Mouse (Mus musculus): Measurements from ENCODE around the gene Abcc10.

The Abcc10 gene

DNA sequence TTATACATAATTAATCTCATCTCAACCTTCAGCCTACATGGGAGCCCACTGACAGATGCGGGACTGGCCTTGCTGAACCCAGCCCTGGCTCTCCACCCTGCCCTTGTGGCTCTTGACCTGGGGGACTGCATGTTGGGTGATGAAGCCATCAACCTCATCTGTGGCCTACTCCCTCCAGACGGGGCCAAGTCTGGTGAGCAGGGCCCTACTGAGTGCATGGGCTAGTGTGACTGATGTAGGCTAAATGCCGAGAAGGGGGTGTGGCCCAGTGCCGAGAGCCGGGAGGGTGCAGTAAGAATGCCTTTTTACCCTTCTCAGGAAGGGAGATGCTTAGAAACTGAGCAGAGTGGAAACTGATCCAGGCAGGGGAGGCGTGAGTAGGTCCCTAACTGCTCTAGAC is 73.0 kb downstream of the Abcc10 start:
- DNase-seq, result no peak

DNA sequence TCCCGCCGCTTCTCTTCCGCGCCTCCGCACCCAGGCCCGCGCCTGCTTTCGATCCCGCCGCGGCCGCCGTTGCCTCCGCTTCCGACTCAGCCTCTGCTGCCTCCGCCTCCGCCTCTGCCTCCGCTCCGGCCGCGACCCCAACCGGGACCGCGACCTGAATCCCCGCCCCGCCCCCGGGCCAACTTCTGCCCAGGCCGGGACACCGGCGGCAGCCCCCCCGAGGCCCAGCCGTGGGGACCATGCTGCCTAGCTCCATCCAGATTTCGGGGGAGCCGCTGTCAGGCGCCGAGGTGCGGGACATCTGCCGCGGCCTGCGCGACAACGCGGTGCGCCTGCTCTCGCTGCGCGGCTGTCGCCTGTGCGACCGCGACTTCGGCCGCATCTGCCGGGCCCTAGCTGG is 74.0 kb downstream of the Abcc10 start:
- DNase-seq, result peak; percentile 45

DNA sequence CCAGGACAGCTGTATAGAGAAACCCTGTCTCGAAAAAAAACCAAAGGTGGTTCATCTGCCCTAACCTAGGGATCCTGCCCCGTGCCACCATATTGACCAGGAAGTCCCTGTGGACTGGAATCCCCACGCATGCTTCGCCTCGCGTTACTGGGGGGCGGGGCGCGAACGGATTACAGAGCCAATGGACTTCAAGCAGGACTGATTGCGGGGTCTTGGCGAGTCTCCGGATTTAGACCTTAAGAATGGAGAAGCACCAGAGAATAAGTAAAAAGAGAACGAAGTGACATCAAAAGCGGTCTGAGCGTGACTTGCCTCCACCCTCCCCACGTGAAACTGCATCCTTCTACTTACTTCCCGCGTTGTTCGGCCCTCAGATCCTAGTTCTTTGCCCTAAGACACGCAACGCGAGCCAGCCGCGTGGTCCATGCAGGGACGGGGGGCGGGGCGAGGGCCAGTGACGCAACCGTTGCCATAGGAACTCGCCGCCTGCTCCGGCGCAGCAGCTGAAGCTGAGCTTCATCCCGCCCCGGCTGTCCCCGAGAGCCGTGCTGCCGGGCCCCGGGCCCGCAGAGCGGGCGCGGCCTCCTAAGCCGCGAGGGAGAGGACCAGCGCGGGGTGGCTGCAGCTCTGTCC is 74.6 kb downstream of the Abcc10 start, which contains the start of gene Lrrc73:
Lrrc73 (plus strand) TSS at position 80 of the 633 bp plus-strand sequence.
- DNase-seq, result peak; percentile 95
